Mouse (Mus musculus) lung, embryonic 14.5 days (tissue): ENCODE results near the gene Cd6. TPM values are rescaled to one million over a fixed set of nuclear protein-coding genes. Genes with fewer than 3 reads are reported as not detected.
A peak's percentile ranks its signal among the peaks of the same experiment; 100 is the strongest.

ENCODE experiments used
- ATAC-seq: fragments of 200-750 bp; cut with Nextera tagmentation; 2 replicates; pipeline ENCODE4 v1.8.0; 2017; ENCODE audit warnings: mild to moderate bottlenecking, moderate TSS enrichment, moderate library complexity; ENCODE audit not compliant: insufficient read depth
- DNase-seq: peaks from one replicate; pipeline ENCODE4 v3.0.0-alpha.2; 2015
- H3K27ac ChIP-seq: fragments of 300-500 bp; sonication (generic); 2 replicates; pipeline ENCODE4 v1.5.1; 2014; ENCODE audit warnings: low read depth, mild to moderate bottlenecking, moderate library complexity
- H3K27me3 ChIP-seq: fragments of 300-500 bp; sonication (generic); 2 replicates; pipeline ENCODE4 v1.6.1; 2014; ENCODE audit warnings: low read length, control low read depth; ENCODE audit not compliant: insufficient read depth
- H3K36me3 ChIP-seq: fragments of 300-500 bp; sonication (generic); 2 replicates; pipeline ENCODE4 v1.6.1; 2014; ENCODE audit warnings: control low read depth; ENCODE audit not compliant: insufficient read depth
- H3K4me1 ChIP-seq: fragments of 300-500 bp; sonication (generic); 2 replicates; pipeline ENCODE4 v1.6.1; 2014; ENCODE audit warnings: antibody characterized with exemption, control low read depth; ENCODE audit not compliant: insufficient read depth
- H3K4me2 ChIP-seq: fragments of 300-500 bp; sonication (generic); 2 replicates; pipeline ENCODE4 v1.6.1; 2014; ENCODE audit warnings: mild to moderate bottlenecking
- H3K4me3 ChIP-seq: fragments of 300-500 bp; sonication (generic); 2 replicates; pipeline ENCODE4 v1.5.1; 2014; ENCODE audit warnings: low read depth, low read length
- H3K9ac ChIP-seq: fragments of 300-500 bp; sonication (generic); 2 replicates; pipeline ENCODE4 v1.6.1; 2014
- H3K9me3 ChIP-seq: fragments of 300-500 bp; sonication (generic); 2 replicates; pipeline ENCODE4 v1.6.1; 2016; ENCODE audit warnings: low read depth, low read length, control low read depth
- CTCF ChIP-seq: IDR thresholded peaks from 2 replicates; pipeline ENCODE4 v1.5.1; 2016; ENCODE audit warnings: antibody characterized with exemption, low read depth
- WGBS: fragments of 180-500 bp; shearing (Covaris S2); extraction: QIAGEN DNeasy Blood & Tissue Kit; methylation state at CpG from one replicate; pipeline ENCODE4 v1.1.7; 2014; 5-methylcytosine and 5-hydroxymethylcytosine counted together
- polyA plus RNA-seq: library from polyadenylated mRNA; unstranded; fragments of >200 nt; fragmentation: Nextera tagmentation; extraction: Ambion mirVana; gene quantifications from 2 replicates; pipeline ENCODE4 v1.2.1, GENCODE M21; 2014

Cd6 gene
- polyA plus RNA-seq, 1 experiment from 2014 or later: 0.17 TPM

DNA sequence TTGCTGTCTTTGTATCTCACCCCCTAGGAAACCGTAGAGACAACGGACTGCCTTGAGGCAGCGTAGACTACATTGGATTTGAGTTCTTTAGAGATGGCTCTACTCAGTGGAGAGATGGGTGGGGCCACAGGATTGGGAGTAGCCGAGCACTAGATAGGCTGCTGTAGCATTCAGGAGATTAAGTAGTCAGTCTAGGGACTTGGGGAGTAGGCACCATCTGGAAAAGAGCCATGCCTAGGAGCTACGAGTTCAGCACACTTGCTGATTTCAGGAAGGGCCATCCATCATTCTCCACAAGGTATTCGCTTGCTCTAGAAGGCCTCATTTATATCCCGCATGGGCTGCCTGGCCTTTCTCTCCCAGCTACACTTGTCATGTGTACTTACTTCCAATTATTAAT lies 16.3 kb upstream of the Cd6 start:
- H3K4me1 ChIP-seq: no peaks in the 10 kb centered on the region
- ATAC-seq: no peak
- H3K9me3 ChIP-seq: no peaks in the 10 kb centered on the region
- H3K9ac ChIP-seq: no peak overlapping the region
- no peak for DNase-seq
- H3K27ac ChIP-seq: no peak overlapping the region
- H3K4me2 ChIP-seq: no peak overlapping the region
- no peak for TF ChIP-seq CTCF
- H3K36me3 ChIP-seq: no peaks in the 10 kb centered on the region
- H3K27me3 ChIP-seq: no peaks in the 10 kb centered on the region
- no peak overlapping the region for H3K4me3 ChIP-seq
- WGBS: 67% methylated on average over 7 of the region's 7 CpGs

- no peak for DNase-seq
- Histone ChIP-seq H3K4me1 (no peaks in the 10 kb centered on the region), H3K9ac (no peak overlapping the region), H3K27me3 (no peaks in the 10 kb centered on the region), H3K4me2 (no peak overlapping the region), H3K36me3 (no peaks in the 10 kb centered on the region), H3K27ac (no peak overlapping the region), H3K4me3 (no peak overlapping the region), H3K9me3 (no peaks in the 10 kb centered on the region)
- no peak for TF ChIP-seq CTCF
- 84% methylated on average over 3 of the region's 3 CpGs for WGBS
- ATAC-seq: no peak
Measured at GRCm38 (mm10) chr19:10845454-10845853, 15.6 kb upstream of the Cd6 start.

DNA sequence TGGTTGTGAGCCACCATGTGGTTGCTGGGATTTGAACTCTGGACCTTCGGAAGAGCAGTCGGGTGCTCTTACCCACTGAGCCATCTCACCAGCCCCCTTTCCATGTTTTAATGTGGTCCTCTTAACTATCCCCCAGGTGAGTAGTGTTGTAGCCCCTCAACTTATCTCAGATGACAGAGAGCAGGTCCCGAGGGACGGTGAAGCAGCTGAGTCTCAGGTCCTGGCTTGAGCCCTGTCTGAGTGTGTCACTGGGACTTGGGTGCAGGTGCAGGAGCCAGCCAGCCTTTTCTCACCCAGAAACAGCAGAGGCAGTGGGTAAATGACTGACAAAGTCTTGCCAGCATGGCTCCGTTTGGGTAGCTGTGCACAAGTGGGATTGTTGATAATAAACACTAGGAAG lies 14.3 kb upstream of the Cd6 start:
- Histone ChIP-seq H3K27ac (no peak overlapping the region), H3K36me3 (no peaks in the 10 kb centered on the region), H3K9ac (no peak overlapping the region), H3K4me1 (no peaks in the 10 kb centered on the region), H3K27me3 (no peaks in the 10 kb centered on the region), H3K4me2 (no peak overlapping the region), H3K4me3 (no peak overlapping the region), H3K9me3 (no peaks in the 10 kb centered on the region)
- ATAC-seq (no peak), DNase-seq (no peak)
- 72% methylated on average over 5 of the region's 5 CpGs for WGBS
- no peak for TF ChIP-seq CTCF

GRCm38 (mm10) chr19:10842914-10843313 lies 13.1 kb upstream of the Cd6 start:
- H3K4me2 ChIP-seq: no peak overlapping the region
- ATAC-seq (no peak), DNase-seq (no peak)
- no peak overlapping the region for H3K4me3 ChIP-seq
- no peak for TF ChIP-seq CTCF
- no peaks in the 10 kb centered on the region for H3K27me3 ChIP-seq
- WGBS: 43% methylated on average over 24 of the region's 24 CpGs
- no peak overlapping the region for H3K27ac ChIP-seq
- H3K9ac ChIP-seq: no peak overlapping the region
- no peaks in the 10 kb centered on the region for H3K4me1 ChIP-seq
- no peaks in the 10 kb centered on the region for H3K9me3 ChIP-seq
- no peaks in the 10 kb centered on the region for H3K36me3 ChIP-seq

- no peak overlapping the region for H3K4me2 ChIP-seq
- no peak for ATAC-seq
- no peak overlapping the region for H3K27ac ChIP-seq
- peak; percentile 16 for DNase-seq
- no peak overlapping the region for H3K9ac ChIP-seq
- H3K36me3 ChIP-seq: no peaks in the 10 kb centered on the region
- H3K27me3 ChIP-seq: no peaks in the 10 kb centered on the region; the same call in 1 of the 2 replicates
- H3K4me1 ChIP-seq: no peaks in the 10 kb centered on the region
- WGBS: 48% methylated on average over 16 of the region's 16 CpGs
- H3K9me3 ChIP-seq: no peaks in the 10 kb centered on the region
- H3K4me3 ChIP-seq: no peak overlapping the region
- TF ChIP-seq CTCF: no peak
Measured at GRCm38 (mm10) chr19:10841721-10842626, 12.1 kb upstream of the Cd6 start.

GRCm38 (mm10) chr19:10839010-10839892 lies 9.4 kb upstream of the Cd6 start, which contains the start of gene Slc15a3:
TSS of gene Slc15a3 (plus strand) at chr19:10839727.
- H3K4me3 ChIP-seq: no peak within 1 kb of the TSS
- no peak within 1 kb of the TSS for H3K27ac ChIP-seq
- H3K4me1 ChIP-seq: no peaks in the 10 kb centered on the region
- no peak within 1 kb of the TSS for H3K9ac ChIP-seq
- no peaks in the 10 kb centered on the region for H3K36me3 ChIP-seq
- no peaks in the 10 kb centered on the region for H3K9me3 ChIP-seq
- H3K27me3 ChIP-seq: no peaks in the 10 kb centered on the region; the same call in 1 of the 2 replicates
- DNase-seq (no peak), ATAC-seq (no peak)
- TF ChIP-seq CTCF: no peak
- 69% methylated on average over 15 of the region's 15 CpGs for WGBS
- no peak within 1 kb of the TSS for H3K4me2 ChIP-seq

DNA sequence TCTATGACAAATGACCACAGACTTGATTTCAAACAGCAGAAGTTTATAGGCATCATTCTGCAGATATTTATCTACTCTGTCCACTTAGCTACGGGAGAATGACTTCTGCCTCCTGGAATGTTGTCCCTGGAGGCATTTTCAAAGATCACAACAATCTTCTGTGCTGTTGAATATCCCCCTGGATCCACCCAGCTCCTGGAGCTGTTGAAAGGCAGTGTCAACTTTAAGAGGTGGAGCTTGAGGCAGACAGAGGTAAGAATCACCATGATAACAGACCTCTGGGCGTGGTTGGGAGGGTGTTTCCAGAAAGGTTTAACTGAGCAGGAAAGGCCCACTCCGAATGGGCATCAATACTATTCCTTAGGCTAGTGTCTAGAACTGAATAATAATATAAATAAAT lies 5.8 kb upstream of the Cd6 start:
- 49% methylated on average over 3 of the region's 3 CpGs for WGBS
- H3K9ac ChIP-seq: no peak overlapping the region
- H3K36me3 ChIP-seq: no peaks in the 10 kb centered on the region
- no peaks in the 10 kb centered on the region for H3K4me1 ChIP-seq
- no peak overlapping the region for H3K27ac ChIP-seq
- no peak overlapping the region for H3K4me3 ChIP-seq
- H3K9me3 ChIP-seq: no peaks in the 10 kb centered on the region
- no peak overlapping the region for H3K4me2 ChIP-seq
- TF ChIP-seq CTCF: no peak
- ATAC-seq: no peak
- DNase-seq: no peak
- H3K27me3 ChIP-seq: no peaks in the 10 kb centered on the region; the same call in 1 of the 2 replicates
